Mouse (Mus musculus) heart, embryonic 16.5 days (tissue): ENCODE measurements around the gene Fbxl13. TPM values are rescaled to one million over a fixed set of nuclear protein-coding genes. Genes with fewer than 3 reads are reported as not detected.
A peak's percentile ranks its signal among the peaks of the same experiment; 100 is the strongest.

Experiments
- ATAC-seq: fragments of 200-750 bp; cut with Nextera tagmentation; replicated peaks from 2 replicates; pipeline ENCODE4 v1.8.0; 2017; ENCODE audit warnings: moderate number of reproducible peaks; ENCODE audit not compliant: insufficient read depth, low FRiP score; ENCODE audit errors: extremely low read depth
- H3K27ac ChIP-seq: fragments of 300-500 bp; sonication (generic); 2 replicates; pipeline ENCODE4 v1.5.1; 2014; ENCODE audit warnings: mild to moderate bottlenecking, low read length, control low read depth, moderate library complexity
- H3K27me3 ChIP-seq: fragments of 300-500 bp; sonication (generic); 2 replicates; pipeline ENCODE4 v1.6.1; 2014; ENCODE audit warnings: low read length, mixed read lengths; ENCODE audit not compliant: control insufficient read depth, insufficient read depth
- H3K36me3 ChIP-seq: fragments of 300-500 bp; sonication (generic); 2 replicates; pipeline ENCODE4 v1.6.1; 2014; ENCODE audit not compliant: control insufficient read depth, insufficient read depth
- H3K4me1 ChIP-seq: fragments of 300-500 bp; sonication (generic); 2 replicates; pipeline ENCODE4 v1.6.1; 2014; ENCODE audit warnings: low read length, mixed read lengths; ENCODE audit not compliant: control insufficient read depth, insufficient read depth
- H3K4me2 ChIP-seq: fragments of 300-500 bp; sonication (generic); 2 replicates; pipeline ENCODE4 v1.6.1; 2014; ENCODE audit warnings: low read depth, mild to moderate bottlenecking, control low read depth, low read length
- H3K4me3 ChIP-seq: fragments of 300-500 bp; sonication (generic); 2 replicates; pipeline ENCODE4 v1.5.1; 2014; ENCODE audit warnings: mild to moderate bottlenecking, control low read depth, low read length
- H3K9ac ChIP-seq: fragments of 300-500 bp; sonication (generic); 2 replicates; pipeline ENCODE4 v1.6.1; 2014; ENCODE audit warnings: low read length, control low read depth
- H3K9me3 ChIP-seq: fragments of 300-500 bp; sonication (generic); replicated peaks from 2 replicates; pipeline ENCODE4 v1.6.1; 2016; ENCODE audit warnings: low read length; ENCODE audit not compliant: control insufficient read depth
- WGBS: fragments of 180-500 bp; shearing (Covaris S2); extraction: QIAGEN DNeasy Blood & Tissue Kit; methylation state at CpG from one replicate; pipeline ENCODE4 v1.1.7; 2014; 5-methylcytosine and 5-hydroxymethylcytosine counted together
- polyA plus RNA-seq: library from polyadenylated mRNA; unstranded; fragments of >200 nt; fragmentation: Nextera tagmentation; extraction: Ambion mirVana; gene quantifications from 2 replicates; pipeline ENCODE4 v1.2.1, GENCODE M21; 2015

Gene Fbxl13
- polyA plus RNA-seq, 1 experiment from 2014 or later, result 0.30 TPM

DNA sequence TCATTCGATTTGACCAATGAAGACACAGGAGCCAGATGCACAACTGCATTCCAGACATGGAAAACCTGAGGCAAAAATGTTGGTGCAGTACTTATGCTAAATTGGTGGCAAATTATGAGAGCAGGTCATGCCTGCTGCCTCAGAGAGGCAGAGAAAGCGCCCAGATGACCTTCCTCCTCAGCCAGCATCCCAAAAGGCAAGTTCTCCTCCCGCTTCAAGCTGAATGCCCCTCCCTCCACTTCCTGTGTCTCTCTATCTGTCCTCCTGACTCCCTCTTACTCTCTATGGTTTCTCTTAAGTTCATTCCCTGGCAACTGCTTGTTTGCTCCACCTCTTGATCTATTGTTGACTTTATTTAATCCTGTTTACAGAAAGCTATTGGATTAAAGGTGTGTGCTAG lies 150.7 kb downstream of the Fbxl13 start:
- Histone ChIP-seq H3K9me3 (no peaks in the 10 kb centered on the region), H3K36me3 (no peaks in the 10 kb centered on the region), H3K27ac (no peak overlapping the region), H3K4me3 (no peak overlapping the region), H3K4me2 (no peak overlapping the region), H3K27me3 (no peaks in the 10 kb centered on the region), H3K4me1 (peaks cover 4% of the 10 kb centered on the region; the same call in 1 of the 2 replicates), H3K9ac (no peak overlapping the region)
- ATAC-seq, result no peak
- 60% methylated on average over 3 of the region's 3 CpGs for WGBS

DNA sequence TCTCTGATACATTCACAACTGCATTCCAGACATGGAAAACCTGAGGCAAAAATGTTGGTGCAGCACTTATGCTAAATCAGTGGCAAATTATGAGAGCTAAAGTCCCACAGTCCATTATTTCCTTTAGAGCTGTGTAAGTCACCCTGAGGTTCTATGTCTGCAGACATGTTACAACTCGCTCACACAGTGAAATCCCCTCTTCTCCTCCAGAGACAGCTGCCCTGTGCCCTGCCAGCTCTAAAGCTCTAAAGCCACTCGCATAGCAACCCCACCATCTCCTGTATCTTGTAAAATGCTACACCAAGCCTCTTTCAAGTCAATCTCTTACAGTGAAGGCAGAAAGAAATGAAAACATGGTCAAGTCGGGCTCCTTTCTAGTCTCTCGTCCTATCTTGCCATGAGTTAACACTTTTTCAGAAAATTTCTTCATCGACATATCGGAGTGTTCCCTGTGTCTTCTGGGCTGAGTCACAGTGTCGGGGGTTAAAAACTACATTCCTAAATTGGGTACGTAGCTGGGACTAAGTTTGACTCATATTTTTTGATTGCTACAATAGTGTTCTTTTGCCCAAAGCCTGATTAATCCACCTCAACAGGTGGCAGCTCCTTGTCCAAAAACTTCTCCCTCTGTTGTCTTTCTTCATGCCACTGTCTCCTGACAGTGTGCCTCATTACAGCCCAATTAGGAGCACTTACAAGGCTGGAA lies 152.0 kb downstream of the Fbxl13 start:
- 71% methylated on average over 8 of the region's 8 CpGs for WGBS
- Histone ChIP-seq H3K27me3 (no peaks in the 10 kb centered on the region), H3K9me3 (no peaks in the 10 kb centered on the region), H3K36me3 (no peaks in the 10 kb centered on the region), H3K4me3 (no peak overlapping the region), H3K4me2 (no peak overlapping the region), H3K4me1 (peaks cover 9% of the 10 kb centered on the region; the same call in 1 of the 2 replicates), H3K9ac (no peak overlapping the region), H3K27ac (no peak overlapping the region)
- ATAC-seq, result no peak

DNA sequence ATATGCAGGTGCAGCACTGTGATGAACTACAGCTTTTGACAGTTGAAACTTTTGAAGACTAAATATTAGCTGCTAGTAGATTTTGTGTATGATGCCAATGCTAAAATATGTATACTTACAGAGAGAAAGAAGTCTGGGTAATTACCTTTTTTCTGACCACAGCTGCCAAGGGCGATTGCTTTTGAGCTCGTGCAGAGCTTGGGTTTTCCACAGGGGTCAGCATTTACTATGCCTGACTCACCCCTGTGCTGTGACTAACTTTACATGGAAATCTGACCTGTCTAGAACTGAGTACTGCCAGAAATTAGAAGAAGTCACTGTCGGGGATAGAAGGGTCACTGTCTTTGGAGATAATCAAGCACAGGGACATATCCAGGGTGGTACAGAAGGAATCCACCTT lies 153.2 kb downstream of the Fbxl13 start:
- H3K4me3 ChIP-seq, result no peak overlapping the region
- 69% methylated on average over 3 of the region's 3 CpGs for WGBS
- no peaks in the 10 kb centered on the region for H3K9me3 ChIP-seq
- no peaks in the 10 kb centered on the region for H3K36me3 ChIP-seq
- H3K4me1 ChIP-seq, result peaks cover 10% of the 10 kb centered on the region; the same call in 1 of the 2 replicates
- no peak overlapping the region for H3K4me2 ChIP-seq
- no peaks in the 10 kb centered on the region for H3K27me3 ChIP-seq
- no peak for ATAC-seq
- no peak overlapping the region for H3K27ac ChIP-seq
- no peak overlapping the region for H3K9ac ChIP-seq

DNA sequence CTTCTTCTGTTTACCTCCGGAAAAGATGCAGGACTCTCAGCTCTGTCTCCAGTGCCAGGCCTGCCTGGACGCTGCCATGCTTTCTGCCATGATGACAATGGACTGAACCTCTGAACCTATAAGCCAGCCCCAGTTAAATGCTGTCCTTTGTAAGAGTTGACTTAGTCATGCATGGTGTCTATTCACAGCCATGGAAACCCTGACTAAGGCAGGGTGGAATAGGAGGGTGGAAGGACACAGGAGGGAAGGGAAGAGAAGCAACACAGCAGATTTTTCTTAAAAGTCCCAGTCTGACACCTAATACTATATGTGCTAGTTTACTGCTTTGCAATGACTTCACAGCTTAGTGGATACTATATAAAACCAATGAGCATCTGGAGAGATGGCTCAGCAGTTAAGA lies 154.0 kb downstream of the Fbxl13 start:
- Histone ChIP-seq H3K9me3 (no peaks in the 10 kb centered on the region), H3K4me2 (no peak overlapping the region), H3K36me3 (no peaks in the 10 kb centered on the region), H3K4me1 (peaks cover 10% of the 10 kb centered on the region; the same call in 1 of the 2 replicates), H3K27me3 (no peaks in the 10 kb centered on the region), H3K4me3 (no peak overlapping the region), H3K9ac (no peak overlapping the region), H3K27ac (no peak overlapping the region)
- WGBS, result 81% methylated on average over 2 of the region's 2 CpGs
- ATAC-seq, result no peak

DNA sequence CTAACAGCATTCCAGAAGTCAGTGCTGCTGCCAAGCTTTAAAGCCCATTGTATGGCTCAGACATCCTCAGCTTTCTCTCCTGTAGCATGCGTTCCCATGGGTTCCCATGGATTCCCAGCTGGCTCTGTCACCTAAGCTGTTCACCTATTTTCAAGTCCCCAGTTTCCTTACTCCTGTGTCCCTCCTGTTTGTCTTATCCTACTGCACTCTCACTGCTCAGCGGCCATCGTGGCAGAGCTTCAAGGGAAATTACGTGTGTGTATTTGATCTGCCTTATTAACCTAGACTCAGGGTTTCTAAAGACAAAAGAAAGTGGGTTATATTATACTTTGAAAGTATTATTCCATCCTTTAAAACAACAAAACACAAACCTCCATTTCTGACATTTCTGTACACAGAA lies 156.3 kb downstream of the Fbxl13 start:
- H3K9me3 ChIP-seq, result no peaks in the 10 kb centered on the region
- no peak overlapping the region for H3K9ac ChIP-seq
- H3K4me1 ChIP-seq, result peaks cover 8% of the 10 kb centered on the region; the same call in 1 of the 2 replicates
- no peak overlapping the region for H3K4me2 ChIP-seq
- 64% methylated on average over 4 of the region's 4 CpGs for WGBS
- peak overlapping the region; percentile 15; the same call in 1 of the 2 replicates for H3K27ac ChIP-seq
- H3K27me3 ChIP-seq, result no peaks in the 10 kb centered on the region
- H3K4me3 ChIP-seq, result no peak overlapping the region
- no peaks in the 10 kb centered on the region for H3K36me3 ChIP-seq
- no peak for ATAC-seq

DNA sequence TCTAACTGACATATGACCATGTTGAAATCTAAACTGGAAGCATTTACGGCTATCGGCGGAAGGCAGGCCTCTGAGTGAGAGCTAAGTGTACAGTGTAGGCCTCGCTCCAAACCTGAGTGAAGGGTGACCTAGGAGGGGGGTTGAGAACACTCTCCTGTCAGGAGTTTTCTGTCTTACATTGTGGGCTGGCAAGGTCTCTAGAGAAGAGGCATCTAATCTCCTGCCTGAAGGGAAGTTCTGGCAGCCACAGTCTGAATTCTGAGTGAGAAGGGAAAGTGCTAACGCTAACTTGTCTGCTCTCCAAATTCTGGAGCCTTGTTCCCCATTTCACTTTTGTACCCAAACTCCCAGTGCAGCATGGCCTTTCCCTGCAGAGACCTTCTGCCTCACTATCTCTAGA lies 156.9 kb downstream of the Fbxl13 start:
- Histone ChIP-seq H3K4me3 (no peak overlapping the region), H3K4me2 (no peak overlapping the region), H3K9ac (no peak overlapping the region), H3K4me1 (peaks cover 8% of the 10 kb centered on the region; the same call in 1 of the 2 replicates), H3K9me3 (no peaks in the 10 kb centered on the region), H3K27ac (peak overlapping the region; percentile 55; the same call in 1 of the 2 replicates), H3K36me3 (no peaks in the 10 kb centered on the region), H3K27me3 (no peaks in the 10 kb centered on the region)
- no peak for ATAC-seq
- 73% methylated on average over 5 of the region's 5 CpGs for WGBS

DNA sequence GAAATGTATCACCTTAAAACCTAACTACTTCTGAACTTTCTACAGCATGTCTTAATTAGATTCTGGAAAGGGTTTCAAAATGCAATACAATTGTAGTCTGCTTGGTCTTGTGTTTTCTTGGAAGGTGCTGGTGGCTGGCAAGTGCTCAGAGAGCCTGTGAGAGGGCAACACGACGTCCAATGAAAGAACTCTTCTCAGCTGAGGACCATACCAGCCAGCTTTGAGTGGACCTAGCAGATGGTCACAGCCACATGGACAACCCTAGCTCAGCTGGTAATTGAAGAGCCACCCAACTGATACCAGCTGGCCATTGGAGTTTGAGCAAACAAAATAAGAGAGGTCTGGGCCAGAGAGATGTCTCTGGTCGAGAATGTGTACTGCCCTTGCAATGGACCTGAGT lies 157.7 kb downstream of the Fbxl13 start:
- WGBS, result 85% methylated on average over 3 of the region's 3 CpGs
- Histone ChIP-seq H3K4me2 (no peak overlapping the region), H3K27ac (no peak overlapping the region), H3K27me3 (no peaks in the 10 kb centered on the region), H3K36me3 (no peaks in the 10 kb centered on the region), H3K4me3 (no peak overlapping the region), H3K9me3 (no peaks in the 10 kb centered on the region), H3K4me1 (peaks cover 12% of the 10 kb centered on the region; the same call in 1 of the 2 replicates), H3K9ac (no peak overlapping the region)
- no peak for ATAC-seq

DNA sequence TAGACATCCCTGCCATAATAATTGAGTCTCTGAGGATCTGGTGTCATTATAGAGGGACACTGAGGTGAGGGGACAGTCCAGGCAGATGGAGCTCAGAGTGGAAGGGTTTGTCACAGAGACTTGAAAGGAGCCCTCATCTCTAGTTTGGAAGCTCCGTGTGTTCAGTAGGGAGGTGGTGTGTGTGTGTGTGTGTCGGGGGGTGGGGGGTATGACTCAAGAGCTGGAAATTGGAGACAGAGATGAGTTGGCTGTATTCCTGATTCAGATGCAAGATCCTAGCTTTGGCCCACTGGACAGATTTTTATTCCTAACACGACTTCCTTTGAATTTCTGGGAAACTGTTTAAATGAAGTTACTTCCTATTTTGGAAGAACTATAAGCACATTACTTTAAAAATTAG lies 158.1 kb downstream of the Fbxl13 start:
- no peaks in the 10 kb centered on the region for H3K27me3 ChIP-seq
- no peak for ATAC-seq
- H3K36me3 ChIP-seq, result no peaks in the 10 kb centered on the region
- H3K4me2 ChIP-seq, result no peak overlapping the region
- peaks cover 15% of the 10 kb centered on the region for H3K4me1 ChIP-seq
- no peak overlapping the region; the same call in 1 of the 2 replicates for H3K27ac ChIP-seq
- H3K9ac ChIP-seq, result no peak overlapping the region
- H3K4me3 ChIP-seq, result no peak overlapping the region
- H3K9me3 ChIP-seq, result no peaks in the 10 kb centered on the region
- WGBS, result 57% methylated on average over 3 of the region's 3 CpGs

DNA sequence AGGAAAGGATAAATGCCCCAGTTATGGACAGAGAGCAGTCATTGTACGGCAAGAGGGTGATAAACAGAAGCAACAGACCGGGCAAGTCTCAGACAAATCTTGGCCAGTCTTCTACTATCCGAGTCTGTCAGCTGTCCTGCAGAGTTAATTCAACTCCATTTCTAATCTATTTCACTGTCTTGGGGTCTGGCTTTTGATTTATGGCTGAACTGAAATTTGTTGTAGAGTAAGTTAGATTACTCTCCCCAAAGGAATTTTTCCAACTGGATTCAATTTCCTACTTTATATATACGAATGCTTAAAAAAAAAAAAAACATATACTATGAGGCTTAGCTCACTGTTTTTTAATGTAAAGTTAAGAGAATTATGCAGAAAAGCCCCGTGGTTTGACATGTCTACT lies 158.6 kb downstream of the Fbxl13 start:
- no peak for ATAC-seq
- no peak overlapping the region for H3K27ac ChIP-seq
- 61% methylated on average over 5 of the region's 5 CpGs for WGBS
- peaks cover 16% of the 10 kb centered on the region for H3K4me1 ChIP-seq
- H3K27me3 ChIP-seq, result no peaks in the 10 kb centered on the region
- no peaks in the 10 kb centered on the region for H3K9me3 ChIP-seq
- H3K36me3 ChIP-seq, result no peaks in the 10 kb centered on the region
- H3K4me3 ChIP-seq, result no peak overlapping the region
- H3K9ac ChIP-seq, result no peak overlapping the region
- no peak overlapping the region for H3K4me2 ChIP-seq
